Mouse (Mus musculus) liver, adult (tissue): ENCODE measurements around the gene Polh.
A peak's percentile ranks its signal among the peaks of the same experiment; 100 is the strongest.

ENCODE experiments used
- GATA4 ChIP-seq: IDR thresholded peaks from 2 replicates; pipeline ENCODE4 v1.6.1; 2014; ENCODE audit warnings: mild to moderate bottlenecking, low read length; ENCODE audit not compliant: insufficient replicate concordance

The Polh gene

GRCm38 (mm10) chr17:46206676-46207075 is 4.2 kb upstream of the Polh start:
- TF ChIP-seq GATA4: no peak

GRCm38 (mm10) chr17:46203078-46203477 is 633 bp upstream of the Polh start:
- no peak for TF ChIP-seq GATA4

- no peak for TF ChIP-seq GATA4
Observed at GRCm38 (mm10) chr17:46201151-46201550, 1.3 kb downstream of the Polh start.

- no peak for TF ChIP-seq GATA4
Observed at GRCm38 (mm10) chr17:46188829-46189228, 13.6 kb downstream of the Polh start.

- no peak for TF ChIP-seq GATA4
Observed at GRCm38 (mm10) chr17:46182273-46182672, 20.2 kb downstream of the Polh start.

- TF ChIP-seq GATA4: no peak
Observed at GRCm38 (mm10) chr17:46170538-46170937, 31.9 kb downstream of the Polh start.

GRCm38 (mm10) chr17:46168768-46169167 is 33.7 kb downstream of the Polh start:
- no peak for TF ChIP-seq GATA4

GRCm38 (mm10) chr17:46168318-46168717 is 34.1 kb downstream of the Polh start:
- no peak for TF ChIP-seq GATA4

GRCm38 (mm10) chr17:46167014-46167413 is 35.4 kb downstream of the Polh start:
- no peak for TF ChIP-seq GATA4

GRCm38 (mm10) chr17:46166270-46166669 is 36.2 kb downstream of the Polh start:
- no peak for TF ChIP-seq GATA4

- no peak for TF ChIP-seq GATA4
Observed at GRCm38 (mm10) chr17:46165460-46165859, 37.0 kb downstream of the Polh start.

- TF ChIP-seq GATA4: no peak
Observed at GRCm38 (mm10) chr17:46164791-46165190, 37.7 kb downstream of the Polh start.

- TF ChIP-seq GATA4: no peak
Observed at GRCm38 (mm10) chr17:46164301-46164700, 38.1 kb downstream of the Polh start.

- peak; percentile 20; the same call in 1 of the 2 replicates for TF ChIP-seq GATA4
Observed at GRCm38 (mm10) chr17:46162951-46163421, 39.5 kb downstream of the Polh start.

GRCm38 (mm10) chr17:46162551-46162950 is 39.9 kb downstream of the Polh start:
- no peak for TF ChIP-seq GATA4

- no peak for TF ChIP-seq GATA4
Observed at GRCm38 (mm10) chr17:46161710-46162109, 40.7 kb downstream of the Polh start.

- TF ChIP-seq GATA4: no peak
Observed at GRCm38 (mm10) chr17:46161179-46161578, 41.3 kb downstream of the Polh start.
